Mouse (Mus musculus) cerebellum, postnatal 14 days (tissue): ENCODE measurements around the gene Tmem87b.
A peak's percentile ranks its signal among the peaks of the same experiment; 100 is the strongest.

Experiments
- DNase-seq, 2 experiments: peaks; one replicate each; pipeline ENCODE4 v3.0.0; 2021; ENCODE audit warnings: mixed read lengths in 2 of 2

Gene Tmem87b

DNA sequence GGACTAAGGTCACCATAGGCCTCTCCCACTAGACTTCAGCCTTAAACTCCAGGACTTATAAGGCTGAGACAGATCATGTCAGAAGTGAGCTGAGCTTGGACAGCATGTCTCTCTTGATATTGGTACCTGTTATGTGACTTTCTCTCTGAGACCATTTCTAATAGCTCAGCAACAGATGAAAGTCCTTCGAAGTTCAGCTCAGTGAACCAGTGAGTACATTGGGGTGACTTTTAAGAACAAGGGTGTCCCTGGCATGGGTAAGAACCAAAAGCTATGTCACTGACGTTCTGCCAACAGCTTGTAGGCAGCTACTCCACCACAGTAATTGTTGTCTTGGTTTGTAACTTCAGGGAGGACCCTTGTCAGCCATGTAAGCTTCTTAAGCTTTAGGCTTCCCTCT lies 2.7 kb downstream of the Tmem87b start:
- DNase-seq = no peak

DNA sequence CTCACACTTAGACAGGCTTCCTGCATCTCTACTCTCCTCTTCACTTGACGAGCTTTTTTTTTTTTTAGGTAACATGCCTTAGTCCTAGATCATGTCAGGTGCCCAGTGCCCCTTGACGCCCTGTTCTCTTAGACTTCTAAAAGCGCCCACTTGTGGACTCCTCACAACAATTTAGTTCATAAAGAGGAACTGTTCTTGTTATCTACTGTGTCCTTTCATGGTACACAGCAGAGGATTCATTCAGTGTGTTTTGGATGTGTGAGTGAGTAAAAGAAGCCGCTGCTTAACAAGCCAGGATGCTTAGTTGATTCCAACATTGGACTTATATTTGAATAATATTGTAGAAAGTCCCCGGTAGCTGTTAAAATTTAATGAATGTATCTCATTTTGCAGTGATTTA lies 6.0 kb downstream of the Tmem87b start:
- no peak for DNase-seq

DNA sequence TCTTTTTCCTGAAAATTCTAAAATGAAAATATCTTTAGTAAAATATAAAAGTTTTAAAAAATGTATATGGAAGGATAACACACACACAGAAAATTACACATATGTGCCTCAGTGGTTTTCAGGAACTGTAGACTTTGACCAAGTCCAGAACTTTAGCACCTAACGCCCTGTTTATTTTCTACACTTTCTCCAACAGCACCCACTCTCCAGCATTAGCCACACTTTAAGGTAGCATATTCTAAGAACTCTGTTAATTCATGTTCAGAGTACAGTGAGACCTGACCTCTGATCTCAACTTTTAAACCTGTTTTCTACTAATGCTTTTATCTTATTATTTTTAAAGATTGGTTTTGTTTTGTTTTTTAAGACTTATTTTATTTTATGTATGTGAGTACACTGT lies 9.9 kb downstream of the Tmem87b start:
- no peak for DNase-seq

DNA sequence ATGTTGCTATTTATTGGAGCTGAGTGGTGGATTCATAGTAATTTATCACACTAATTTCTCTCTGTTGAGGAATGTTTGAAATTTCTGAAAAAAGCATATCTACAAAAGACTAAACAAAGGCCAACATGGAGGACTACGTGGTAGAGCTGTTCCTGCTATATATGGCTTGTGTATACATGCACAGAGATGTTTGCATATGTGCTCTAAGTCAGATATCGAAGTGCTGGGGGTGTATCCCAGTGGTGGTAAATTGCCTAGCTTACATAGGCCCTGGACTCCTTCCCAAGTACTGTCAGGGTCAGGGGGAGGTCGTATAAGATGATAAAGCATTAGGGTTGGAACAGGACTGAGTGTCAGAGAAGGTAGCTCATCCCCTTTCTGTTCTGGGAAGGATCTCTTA lies 14.7 kb downstream of the Tmem87b start:
- DNase-seq = no peak

DNA sequence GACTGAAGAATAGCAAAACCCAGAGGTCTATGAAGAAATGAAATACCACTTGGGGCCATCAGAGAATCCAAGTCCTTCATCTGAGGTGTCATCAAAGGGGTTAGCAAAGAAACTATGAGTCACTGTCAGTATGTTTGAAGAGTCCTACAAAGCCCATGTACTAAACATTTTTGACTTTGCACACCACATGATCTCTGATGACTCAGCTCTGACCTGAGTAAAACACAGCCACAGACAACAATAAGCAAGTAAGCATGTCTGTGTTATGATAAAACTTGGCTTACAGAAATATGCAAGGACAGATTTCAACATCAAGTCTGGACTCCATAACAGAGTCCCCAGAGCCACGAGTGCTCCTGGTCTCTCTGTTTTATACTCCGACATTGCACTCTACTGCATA lies 15.1 kb downstream of the Tmem87b start:
- no peak for DNase-seq

DNA sequence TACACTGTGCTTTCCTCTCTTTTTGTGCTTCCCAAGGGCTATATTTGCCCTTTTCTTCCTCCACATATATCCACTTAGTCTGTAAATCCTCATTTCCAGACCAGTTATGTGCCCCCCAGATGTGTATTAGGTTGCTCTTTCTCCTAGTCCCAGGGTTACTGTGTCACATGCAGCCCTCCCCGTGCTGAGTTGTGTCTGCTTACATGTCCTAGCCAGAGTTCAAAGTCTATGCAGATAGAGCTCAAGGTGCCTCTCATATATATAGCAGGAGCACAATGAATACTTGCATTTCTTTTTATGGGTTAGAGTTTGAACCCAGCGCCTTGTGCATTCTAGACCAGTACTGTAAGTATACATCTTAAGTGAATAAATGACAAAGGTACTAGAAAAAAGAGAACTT lies 15.5 kb downstream of the Tmem87b start:
- no peak for DNase-seq

DNA sequence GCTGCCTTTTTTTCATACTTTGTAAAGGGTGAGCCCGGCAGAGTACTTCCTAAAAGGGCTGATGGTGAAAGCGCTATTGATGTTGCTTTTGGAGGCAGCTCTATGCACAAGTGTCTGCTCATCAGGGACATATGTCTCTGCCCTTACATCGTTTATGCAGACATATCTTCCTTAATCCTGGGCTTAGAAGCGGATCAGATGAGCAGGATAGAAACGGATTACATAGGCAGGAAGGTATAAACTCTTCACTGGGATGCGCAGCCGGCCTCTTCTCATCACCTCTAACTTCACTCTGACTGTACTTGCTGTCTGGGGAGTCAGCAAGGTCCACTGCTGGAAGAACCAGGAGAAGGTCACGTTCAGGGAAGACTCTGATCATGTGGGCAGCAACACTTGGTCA lies 19.6 kb downstream of the Tmem87b start:
- DNase-seq = no peak

DNA sequence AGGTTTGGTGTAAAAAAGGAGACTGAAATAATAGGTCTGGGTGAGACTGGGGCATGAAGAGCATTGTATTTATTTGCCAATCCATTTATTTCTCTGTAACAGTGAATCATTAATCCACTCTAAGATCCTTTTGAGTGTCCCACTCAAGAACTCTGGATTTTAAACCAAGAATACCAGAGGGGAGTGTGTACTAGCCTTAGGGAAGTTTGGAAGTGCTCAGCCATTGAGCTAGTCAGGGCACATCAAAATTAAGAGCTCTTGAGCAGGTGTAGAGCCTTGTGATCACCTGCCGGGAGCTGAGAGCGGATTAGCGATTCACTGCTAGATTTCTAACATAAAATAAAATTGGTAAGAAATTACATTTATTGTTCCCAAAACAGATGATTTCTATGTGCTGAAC lies 20.7 kb downstream of the Tmem87b start:
- DNase-seq = no peak

DNA sequence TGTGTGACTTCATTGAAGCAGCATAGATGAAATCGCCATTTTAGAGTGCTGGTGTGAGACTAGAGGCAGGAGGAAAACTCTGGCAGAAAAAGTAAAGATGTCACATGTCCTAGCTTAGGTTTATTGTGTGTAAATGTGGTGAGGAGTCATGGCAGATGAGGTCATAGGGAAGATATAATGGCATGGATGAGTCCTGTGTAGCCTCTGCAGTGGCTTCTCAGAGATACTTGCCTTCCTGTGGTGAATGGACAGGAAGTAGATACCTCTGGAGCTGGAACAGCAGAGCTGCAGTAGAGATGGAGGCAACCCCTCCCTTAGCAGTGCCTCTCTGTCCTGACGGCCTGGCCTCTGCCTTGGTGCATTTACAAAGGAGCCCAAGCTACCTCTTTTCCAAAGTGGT lies 21.6 kb downstream of the Tmem87b start:
- DNase-seq = no peak

DNA sequence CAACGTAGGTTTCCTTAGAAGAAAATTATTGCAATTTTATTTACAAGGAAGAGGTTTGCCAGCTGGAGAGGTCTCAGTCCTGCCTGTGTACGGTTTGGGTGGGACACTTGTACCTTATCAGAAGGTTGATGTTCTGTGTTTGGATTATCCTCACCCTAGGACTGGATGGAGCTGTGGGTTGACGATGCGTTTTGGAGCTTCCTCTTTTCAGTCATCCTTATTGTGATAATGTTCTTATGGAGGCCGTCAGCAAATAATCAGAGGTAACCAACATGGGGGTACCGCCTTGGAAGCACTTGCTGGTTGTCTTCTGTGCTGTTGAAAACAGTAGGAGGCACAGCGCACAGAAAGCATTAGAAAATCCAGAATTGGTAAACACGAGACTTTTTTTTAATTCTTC lies 24.5 kb downstream of the Tmem87b start:
- DNase-seq = no peak

DNA sequence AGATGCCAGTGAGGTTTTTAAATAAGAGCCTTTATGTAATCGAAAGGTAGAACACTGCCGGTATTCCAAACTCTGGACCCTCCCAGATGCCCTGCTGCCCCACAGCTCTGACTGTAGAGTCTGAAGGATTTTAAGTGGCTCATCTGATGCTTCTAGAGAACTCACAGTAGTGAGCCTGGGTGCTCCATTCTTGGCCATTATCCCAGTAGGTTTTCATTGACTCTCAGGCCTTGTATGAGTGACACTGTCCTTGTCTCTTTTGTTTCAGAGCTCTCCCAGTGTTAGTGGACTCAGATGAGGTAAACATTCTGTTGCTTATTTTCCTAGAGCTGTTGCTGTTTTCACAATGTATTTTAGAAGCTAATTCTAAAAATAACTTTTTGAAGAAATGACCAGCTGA lies 32.1 kb downstream of the Tmem87b start:
- peak in 1 of 2 experiments; percentile 9 for DNase-seq

DNA sequence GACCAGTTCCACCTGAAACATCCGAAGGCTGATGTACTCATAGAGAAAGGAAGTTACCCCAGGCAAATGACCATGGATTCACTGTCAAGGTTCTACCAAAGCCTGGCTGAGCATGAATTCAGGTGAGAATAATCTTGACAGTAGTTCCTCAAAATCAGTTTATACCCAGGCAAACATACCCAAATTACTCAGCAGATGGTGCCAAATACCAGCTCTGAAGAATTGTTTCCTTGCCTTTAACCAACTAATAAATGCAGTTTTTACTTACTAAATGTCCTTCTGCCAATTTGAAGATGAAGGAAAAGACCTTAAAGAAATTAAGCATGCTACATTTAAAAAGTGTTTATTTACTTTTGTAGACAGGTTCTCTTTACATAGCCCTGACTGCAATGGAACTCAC lies 38.8 kb downstream of the Tmem87b start:
- DNase-seq = no peak

DNA sequence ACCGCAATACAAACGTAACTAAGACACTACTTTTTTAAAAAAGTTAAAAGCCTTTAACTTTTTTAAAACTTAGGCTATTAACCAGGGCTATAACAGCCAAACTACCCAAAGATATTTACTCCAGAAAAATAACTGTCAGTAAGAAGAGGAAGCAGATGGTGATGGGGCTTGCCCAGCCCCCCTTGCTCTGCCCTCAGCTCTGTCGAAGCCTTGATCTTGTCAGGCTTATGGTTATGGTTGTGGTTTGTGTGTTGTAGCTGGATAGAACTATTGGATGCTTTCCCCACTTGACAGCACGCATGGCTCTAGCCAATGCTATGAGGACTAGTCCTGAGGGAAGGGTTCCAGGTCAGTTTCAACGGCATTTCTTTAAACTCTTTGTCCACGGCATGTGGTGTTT lies 41.0 kb downstream of the Tmem87b start:
- DNase-seq = no peak

DNA sequence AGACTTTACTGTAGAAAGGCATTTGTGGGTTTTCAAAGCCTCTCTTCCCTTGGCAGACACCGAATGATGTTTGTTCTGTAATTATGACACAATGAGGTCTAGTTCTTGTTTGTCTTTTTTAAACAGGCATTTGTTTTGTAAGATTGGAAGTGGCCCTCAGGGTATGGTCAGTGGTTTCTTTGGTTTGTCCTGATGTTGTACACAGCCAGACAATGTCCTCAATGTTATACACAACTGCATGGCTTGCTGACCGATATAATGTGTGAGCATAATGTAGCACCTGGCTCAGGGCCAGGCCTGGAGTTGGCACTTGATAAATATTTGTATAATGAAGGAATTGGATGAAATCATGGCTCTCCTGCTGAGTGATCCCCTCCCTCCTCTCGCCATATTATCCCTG lies 41.9 kb downstream of the Tmem87b start:
- DNase-seq = no peak

DNA sequence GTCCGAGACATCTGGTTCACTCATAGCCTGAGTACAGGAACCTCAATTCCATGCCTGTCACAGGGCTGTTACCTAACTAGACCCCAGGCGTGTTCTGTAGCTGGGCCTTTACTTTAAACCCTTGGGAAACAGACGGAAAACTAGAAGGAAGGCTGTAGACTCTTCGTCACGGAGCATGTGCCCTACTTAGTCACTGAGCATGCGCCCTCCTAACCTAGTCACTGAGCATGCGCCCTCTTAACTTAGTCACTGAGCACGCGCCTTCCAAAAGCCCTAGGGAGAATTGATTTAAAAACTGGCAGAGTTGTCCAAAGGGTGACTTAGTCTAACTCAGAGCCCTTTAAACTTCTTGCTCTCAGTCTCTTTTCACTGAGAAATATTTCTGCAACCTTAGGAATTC lies 44.7 kb downstream of the Tmem87b start, which contains the start of gene Fbln7:
Gene Fbln7 (plus strand): TSS at position 346 of the 400 bp plus-strand sequence.
- no peak for DNase-seq

DNA sequence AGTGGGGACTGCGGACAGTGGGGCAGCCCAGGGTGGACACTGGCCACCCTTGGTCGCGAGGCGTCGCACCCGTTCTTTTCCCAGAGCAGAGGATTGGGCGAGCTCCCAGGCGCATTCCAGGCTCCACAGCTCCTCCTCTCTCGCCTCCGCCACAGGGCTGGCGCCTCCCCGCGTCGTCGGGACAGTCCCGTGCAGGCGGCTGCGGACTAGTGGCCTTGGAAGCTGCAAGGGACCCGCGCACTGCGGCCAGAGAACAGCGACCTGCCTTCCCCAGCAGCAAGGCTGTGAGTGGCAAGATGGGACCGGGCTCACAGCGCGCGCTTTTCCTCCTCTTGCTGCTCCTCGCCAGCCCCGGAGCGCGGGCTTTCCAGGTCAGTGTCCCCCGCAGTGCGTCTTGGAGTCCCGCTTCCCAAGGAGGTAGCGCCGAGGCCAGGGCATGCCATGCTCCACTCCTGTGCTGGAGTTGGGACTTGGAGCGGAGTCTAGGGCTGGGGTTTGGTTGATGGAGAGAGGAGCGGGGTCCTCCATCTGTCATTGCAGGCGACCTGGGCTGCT lies 45.9 kb downstream of the Tmem87b start:
- peak; percentile 58 to 60 for DNase-seq

DNA sequence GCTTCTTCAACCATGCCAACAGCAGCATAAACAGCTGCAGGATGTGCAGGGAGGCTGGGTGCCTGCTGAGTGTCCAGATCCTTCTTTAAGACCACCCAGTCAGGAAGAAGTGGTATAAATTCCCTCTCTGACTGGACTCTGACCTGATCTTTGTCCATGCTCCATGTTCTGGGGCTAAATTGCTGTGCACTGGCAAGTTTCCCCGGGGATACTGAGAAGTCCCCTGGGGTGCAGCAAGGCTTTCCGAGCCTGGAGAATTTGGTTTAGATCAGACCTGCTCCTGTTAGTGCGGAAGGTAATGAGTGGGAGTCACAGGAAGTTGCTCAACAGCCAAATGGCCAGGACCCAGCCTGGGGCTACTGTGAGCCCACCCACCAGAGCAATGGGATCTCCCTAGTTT lies 47.1 kb downstream of the Tmem87b start:
- DNase-seq = no peak

DNA sequence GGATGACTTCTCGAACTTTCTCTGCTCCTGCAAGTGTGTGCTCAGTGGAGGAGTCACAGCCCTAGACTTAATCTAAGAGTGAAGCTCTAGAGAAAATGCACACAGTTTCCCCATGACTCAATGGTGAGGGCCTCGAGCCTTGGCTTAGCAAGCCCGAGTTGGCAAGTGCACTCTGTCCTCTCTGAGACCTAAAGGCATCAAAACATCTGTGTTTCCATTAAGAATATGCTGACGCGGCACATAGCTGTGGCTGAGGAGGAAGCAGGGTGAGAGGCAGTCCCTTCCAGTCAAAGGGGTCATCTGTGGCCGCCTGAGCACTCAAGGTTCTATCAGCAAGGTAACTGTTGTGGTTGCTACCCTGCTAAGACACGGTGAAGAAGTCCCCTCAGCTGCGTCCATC lies 53.7 kb downstream of the Tmem87b start:
- DNase-seq = no peak

DNA sequence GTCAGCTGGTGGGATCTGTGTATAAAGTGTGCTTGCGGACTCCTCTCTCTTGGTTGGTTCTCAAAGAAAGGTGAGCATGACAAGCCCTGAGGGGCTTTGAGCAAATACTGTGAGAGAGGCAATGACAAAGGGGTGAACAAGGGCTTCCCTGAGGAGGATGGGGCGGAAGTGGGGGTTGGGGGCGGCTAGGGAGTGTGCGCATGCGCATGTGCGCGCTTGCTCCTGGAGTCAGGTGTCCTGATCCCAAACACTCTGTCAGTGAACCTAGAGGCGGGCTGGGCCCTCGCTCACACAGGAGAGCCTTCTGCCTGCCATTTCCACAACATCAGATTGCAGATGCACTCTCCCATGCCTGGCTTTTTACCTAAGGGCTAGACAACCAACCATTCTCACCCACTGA lies 54.3 kb downstream of the Tmem87b start:
- no peak for DNase-seq

DNA sequence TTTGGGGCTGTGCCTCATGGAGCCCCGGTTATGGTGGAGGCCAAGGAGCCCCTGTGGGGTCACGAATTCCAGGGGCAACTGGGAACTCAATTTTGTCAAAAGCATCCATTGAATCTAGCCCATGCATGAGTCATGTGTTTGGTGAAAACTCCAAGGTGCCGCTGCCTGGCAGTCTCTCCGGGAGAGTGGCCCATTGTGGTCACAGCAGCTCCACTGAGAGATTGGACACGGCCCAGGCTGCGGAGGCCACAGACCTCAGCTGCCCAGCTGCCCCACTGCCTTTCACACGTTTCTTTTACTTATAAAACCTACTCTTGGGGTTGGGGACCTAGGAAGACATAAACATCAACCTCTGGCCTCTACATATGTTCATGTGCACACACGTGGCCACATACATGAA lies 57.6 kb downstream of the Tmem87b start:
- no peak for DNase-seq

DNA sequence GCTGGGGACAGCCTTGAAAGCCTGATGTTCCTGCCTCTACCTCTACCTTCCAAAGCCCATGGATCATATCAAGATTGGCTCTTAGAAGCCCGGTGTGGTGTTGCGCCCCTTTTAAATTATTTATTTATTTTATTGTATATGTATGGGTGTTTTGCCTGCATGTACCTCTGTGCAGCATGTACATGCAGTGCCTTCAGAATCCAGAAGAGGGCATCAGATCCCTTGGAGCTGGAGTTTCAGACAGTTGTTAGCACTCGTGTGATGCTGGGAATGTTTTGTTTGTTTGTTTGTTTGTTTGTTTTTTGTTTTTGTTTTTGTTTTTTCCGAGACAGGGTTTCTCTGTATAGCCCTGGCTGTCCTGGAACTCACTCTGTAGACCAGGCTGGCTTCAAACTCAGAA lies 63.3 kb downstream of the Tmem87b start:
- DNase-seq = no peak

DNA sequence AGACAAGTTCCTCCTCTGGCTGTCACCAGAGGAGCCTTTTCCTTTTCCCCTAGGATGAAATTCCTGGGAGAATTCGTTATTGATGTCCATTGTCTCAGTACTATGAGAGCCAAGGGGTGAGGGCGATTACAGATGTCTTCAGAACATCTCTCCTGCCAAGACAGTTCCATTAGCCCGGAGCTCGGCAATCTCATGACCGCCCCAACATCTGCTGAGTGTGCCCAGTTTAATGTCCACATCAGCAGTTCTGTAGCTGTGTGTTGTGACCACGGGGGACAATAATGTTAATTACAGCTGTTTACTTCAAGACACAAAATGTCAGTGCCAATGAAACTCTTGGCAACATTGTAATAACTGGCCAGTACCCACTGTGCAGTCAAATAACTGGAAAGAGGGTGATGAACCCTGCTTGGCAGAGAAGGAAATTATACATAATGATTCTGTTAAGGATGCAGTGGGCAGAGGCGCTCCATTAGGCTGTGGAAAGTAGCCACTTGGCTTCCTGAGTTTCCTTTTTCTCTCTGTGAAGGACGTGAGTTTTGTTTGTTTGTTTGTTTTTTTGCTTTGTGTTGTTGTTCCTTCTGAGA lies 67.4 kb downstream of the Tmem87b start:
- no peak for DNase-seq

DNA sequence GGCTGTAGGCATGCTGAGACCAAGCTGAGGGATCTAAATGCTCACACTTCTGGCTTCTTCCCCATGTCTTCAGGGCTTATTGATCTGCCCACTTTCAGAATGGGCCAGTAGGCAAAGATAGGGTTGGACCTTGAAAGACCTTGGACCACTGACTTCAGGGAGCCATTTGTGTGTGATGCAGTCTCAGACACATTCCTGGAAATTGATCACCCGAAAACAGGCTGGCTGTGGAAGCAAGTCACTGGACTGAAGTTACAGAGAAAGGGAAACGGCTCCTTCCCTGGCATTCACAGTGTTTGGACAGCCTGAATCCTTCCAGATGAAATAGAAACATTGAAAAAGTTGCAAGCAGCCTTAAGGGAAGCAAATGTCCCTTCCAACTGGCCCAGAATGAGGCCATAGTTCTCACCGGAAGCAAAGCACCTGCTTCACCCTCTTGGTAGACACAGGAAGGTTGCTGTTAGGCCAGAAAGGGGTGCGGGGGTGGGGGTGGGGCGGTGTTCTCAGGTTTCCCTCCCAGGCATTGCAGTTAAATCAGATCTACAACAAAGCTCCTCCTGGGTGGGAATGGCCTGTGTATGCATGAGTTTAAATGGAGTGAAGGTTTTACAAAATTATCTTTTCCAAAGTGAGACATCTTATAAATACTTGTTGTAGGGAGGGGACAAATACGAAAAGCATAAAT lies 70.1 kb downstream of the Tmem87b start:
- DNase-seq = no peak

DNA sequence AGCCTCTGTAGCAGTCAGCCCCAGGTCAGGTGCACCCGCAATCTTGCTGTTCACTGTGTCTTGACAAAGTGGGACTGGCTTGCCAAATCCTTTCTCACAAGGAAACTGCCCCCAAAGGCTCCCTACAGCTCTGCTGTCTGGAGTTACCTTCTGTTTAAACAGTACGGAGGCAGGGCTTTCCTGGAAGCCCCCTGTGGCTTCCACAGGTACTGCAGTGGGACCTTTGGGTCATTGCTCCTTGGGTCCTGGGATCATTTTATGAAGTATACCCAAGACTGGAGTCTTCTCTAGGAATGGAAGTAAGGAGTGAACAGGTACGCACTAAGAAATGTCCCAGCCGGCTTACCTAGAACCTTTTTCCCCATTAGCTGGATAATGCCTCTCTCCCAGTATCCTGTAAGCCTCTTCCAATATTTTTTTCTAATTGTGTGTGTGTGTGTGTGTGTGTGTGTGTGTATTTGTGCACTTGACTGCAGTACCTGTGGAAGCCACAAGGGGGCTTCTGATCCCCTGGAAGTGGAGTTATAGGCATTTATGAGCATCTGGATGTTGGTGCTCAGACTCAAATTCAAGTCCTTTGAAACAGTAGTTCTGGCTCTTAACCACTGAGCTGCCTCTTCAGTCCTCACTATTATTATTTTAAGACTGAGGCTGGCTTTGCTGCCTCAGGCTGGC lies 72.9 kb downstream of the Tmem87b start:
- peak in 1 of 2 experiments; percentile 30 for DNase-seq
